Mouse (Mus musculus): ENCODE measurements around the gene Dnal4.

- TF ChIP-seq CTCF (IDR thresholded peaks at IDR 0.05; ENCODE audit: low read depth, low read length) (no peak), EP300 (IDR thresholded peaks at IDR 0.05; ENCODE audit: insufficient read depth, low read depth, low read length) (no peak), POLR2A (IDR thresholded peaks at IDR 0.05; ENCODE audit: insufficient read depth, low read length) (no peak)
Observed at GRCm38 (mm10) chr15:79715646-79716045, 62.0 kb downstream of the Dnal4 start.

Measured in ES-Bruce4 (cell line).